Mouse (Mus musculus) heart, adult 9 months (tissue): ENCODE measurements at regions not wholly inside any gene's neighbourhood (a gene's known extent, or its start where the extent isn't known, plus 50 kb on each side); places are given as distances from the start of the nearest gene placed in this dataset.

Experiments used
- DNase-seq, 2 experiments: peaks; one replicate each; pipeline ENCODE4 v3.0.0; 2022; ENCODE audit warnings: low spot score in 2 of 2

DNA sequence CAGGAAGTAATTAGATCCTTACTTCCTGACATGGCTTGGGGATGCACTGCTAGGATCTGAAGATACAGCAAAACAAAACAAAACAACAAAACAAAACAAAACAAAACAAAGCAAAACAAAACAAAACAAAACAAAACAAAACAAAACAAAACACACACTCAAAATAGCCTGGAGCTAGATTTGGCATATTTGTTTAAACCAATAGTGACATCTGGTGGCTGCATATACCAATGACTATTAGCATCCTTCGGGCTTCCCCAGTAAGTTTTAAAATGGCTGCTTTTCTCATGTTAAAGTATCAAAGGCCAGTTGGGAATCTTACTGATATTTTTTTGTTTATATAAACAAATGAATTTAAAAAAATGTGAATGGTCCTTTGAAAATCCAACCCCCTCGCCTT is 52.9 kb upstream of the Ica1 start:
- peak; percentile 1 to 14 for DNase-seq

DNA sequence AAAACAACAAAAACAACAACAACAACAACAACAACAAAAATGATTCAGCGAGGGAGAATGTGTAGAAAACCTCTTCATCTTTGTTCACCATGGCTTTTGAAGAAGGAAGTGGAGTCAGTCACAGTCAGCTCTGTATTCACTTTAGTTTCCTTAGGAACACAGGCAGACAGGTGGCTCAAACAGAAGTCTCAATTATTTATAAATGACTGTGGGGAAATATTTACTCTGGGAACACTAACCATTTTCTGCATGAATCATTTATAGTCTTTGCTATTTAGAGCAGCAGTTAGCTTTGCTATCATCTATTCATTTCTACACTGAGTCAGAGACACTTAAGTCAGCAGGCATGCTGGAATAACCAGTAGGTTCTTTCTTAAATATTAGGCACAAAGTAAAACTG is 54.6 kb upstream of the Ica1 start:
- DNase-seq, result no peak

DNA sequence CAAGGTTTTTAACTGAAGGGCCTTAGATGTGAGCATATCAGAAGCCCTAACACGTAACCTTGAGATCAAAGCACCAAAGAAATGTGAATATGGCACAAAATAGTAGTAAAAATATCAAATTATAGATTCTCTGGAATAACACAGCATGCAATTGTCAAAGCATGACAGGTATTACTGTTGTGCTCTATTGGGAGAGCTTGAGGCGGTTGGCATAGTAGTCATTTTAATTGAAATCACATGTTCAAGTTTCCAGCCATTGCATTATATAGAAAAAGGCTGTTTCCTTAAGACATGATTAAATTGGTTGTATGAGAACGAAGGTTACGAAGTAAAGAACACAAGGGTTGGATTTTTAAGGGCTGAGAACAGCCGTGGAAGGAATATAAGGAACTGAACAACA is 75.4 kb upstream of the Ica1 start:
- DNase-seq, result no peak

DNA sequence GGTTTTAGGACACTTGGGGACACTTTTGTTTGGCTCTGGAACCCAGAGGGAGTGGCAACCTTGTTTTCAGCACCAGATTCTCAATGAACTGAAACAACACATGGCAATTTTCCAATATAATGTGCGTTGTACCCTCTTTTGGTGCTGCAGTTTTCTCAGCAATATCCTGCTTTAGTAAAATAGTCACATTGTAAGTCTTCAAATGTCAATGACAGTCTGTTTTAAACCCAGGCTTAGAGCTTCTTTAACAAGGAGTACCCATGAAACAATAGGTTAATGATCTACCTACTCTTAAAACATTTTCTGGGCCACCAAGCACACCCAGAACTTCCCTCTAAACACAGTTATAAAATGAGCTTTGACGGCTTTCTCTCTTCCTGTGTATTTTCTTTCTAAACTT is 82.3 kb upstream of the Ica1 start:
- no peak for DNase-seq

DNA sequence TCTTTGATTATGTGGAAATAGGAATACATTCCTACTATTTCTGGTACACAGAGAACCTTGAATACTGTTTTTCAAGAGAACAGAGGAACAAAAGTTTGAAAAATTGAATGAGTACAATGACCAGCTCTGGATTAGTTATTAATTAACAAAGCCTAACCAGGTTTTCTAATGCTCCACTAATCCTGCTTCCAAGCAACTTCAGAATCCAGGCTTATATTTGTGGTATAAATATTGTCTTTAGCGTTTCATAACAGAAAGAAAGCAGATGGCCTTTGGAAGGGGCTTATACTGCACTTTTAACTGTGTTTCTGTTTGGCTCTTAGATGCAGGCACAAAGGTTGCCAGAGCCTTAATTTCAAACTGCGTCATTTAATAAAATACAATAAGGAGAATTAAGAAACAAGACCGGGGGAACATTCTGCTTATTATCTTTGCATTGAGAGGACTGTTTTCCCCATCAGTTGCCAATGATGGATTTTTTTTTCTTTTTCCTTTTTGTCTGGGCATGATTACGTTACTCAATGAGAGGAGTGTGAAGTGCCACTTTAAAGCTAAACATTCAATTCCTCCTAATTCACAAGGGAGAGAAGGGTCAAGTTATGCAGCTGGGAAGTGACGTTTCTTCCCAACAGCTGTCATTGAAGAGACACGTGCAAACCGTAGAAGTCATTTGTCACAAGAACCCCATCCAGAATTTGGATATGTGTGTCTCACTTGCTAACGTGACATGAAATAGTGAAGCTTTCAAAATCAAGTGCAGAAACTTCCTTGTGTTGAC is 84.2 kb upstream of the Nxph1 start:
- no peak for DNase-seq

DNA sequence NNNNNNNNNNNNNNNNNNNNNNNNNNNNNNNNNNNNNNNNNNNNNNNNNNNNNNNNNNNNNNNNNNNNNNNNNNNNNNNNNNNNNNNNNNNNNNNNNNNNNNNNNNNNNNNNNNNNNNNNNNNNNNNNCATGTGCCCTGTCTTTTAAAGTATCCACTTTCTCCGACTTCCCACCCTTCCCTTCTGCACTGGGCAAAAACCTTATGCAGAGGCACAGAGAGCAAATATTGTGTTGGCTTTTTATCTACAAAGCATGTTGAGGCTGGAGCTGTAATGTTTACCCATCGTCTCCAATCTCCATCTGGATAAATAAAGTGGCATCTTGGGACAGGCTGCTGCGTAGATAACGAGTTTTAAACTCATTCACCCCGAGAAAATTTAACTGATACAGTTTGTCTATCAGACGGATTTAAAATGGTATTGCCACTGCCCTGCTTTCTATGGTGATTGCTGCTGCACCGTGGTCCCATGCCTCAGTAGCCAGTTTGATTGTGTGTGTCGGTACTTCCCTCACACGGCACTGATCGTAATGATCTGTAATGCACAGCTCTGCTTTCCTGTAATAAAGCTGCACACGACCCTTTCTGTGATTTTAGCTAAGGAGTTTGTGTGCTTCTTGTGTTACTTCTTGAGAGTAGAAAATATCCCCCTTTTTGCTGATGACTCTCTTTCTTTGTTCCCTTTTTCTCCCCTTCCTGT is 70.7 kb upstream of the Nxph1 start:
- DNase-seq, result no peak

DNA sequence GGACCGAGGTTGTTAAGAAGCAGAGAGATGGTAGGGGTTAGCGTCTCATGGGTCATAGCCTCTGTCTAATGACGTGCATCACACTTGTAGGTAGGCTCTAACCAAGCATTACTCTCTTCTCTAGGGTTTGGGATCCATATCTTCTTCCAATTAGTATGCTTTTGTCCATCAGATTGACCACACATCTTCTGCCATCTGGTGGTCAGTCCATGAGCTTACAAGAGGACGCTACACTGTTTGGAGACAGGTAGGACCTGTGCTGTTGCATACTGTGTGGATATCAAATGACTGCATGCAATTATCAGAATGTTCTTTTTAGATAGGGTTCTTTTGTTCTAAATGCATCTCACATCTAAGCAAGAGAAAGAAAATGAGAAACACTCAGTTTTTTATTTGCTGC is 54.6 kb upstream of the Nxph1 start:
- DNase-seq, result no peak

DNA sequence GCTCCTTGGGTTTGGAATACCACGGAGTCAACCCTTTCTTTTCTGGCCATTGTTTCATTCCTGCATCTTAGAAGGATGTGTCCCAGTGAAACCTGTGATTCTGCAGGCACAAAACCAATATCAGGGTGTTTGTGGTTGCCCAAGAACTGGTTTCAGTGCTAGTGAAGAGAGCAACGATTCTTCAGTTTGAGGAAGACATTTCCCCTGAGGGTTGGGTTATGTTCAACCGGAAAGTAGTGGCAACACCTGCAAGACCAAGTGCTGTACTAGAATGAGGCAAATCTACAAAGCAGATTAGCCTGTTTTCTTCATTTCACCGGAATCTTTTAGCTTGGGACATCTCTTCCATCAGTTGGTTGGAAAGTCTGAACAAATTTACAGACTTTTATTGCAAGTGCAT is 52.1 kb upstream of the Nxph1 start:
- DNase-seq, result no peak

DNA sequence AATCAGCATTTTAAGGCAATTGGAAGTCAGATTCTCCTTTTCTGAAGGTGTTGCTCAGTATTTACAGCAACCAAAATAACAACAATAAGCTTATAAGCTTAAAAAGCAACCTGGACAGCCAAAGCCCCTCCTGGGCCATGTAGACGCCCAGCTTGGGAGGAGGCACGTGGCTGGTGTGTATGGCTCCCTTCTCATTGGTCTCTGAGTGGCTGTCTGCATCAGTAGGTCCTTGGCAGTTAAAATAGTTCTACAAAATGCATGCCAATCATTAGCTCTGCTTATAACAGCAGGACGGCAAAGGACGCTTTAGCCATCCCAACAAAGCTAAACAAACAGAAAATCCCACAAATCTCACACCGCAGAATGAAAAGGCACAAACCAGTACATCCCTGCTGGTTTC is 51.4 kb upstream of the Nxph1 start:
- DNase-seq, result no peak

DNA sequence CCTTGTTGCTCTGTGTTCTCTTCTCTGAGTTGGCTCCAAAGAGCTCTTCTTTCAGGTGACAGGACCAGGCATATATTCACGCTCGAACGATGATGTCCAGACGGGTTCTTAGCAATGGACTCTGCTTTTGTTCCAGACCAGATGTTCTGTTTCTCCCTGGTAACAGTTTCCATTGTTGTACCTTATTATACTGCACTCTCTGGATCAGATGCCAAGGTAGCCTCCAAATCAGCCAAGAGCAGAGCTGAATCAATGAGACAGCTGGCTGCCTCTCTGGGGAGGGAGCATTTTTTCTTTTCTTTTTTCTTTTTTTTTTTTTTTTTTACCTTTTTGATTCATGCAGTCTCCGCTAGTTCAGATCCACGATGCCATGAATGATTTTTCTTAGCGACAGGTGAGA is 50.9 kb upstream of the Nxph1 start:
- no peak for DNase-seq

DNA sequence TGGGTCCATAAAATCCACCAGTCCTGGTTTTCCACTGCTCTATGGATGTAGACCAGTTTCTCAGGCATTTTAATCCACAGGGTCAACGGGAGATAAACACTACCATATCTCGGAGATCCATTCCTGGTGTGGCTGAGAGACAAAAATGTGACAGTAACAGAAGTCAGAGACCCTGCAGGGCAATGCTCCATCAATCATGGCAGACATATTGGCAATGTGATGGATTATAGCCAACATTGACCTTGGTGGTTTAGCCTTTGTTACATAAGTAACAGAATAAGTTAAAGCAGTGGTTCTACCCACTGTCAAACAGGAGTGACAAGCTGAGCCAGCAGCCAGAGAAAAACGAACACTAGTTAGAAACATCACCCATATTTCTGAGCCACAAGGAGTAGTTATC is 50.0 kb upstream of the Nxph1 start:
- no peak for DNase-seq
